Mouse (Mus musculus) bone marrow, adult 2 months (tissue): Measurements from ENCODE around the gene Uba5. TPM values are rescaled to one million over a fixed set of nuclear protein-coding genes. Genes with fewer than 3 reads are reported as not detected.

Experiments
- H3K27ac ChIP-seq: fragments of 200-500 bp; 2 replicates; pipeline ENCODE4 v1.5.1; 2012; ENCODE audit warnings: low read depth, mild to moderate bottlenecking, control low read depth, inconsistent platforms, low read length; ENCODE audit not compliant: control insufficient read depth, poor library complexity, insufficient read depth
- H3K4me1 ChIP-seq: fragments of 200-500 bp; 2 replicates; pipeline ENCODE4 v1.6.1; 2011; ENCODE audit warnings: low read length; ENCODE audit not compliant: control insufficient read depth, insufficient read depth
- H3K4me3 ChIP-seq: fragments of 200-500 bp; replicated peaks from 2 replicates; pipeline ENCODE3; 2011; ENCODE audit warnings: mild to moderate bottlenecking, low read depth, low read length, control low read depth; ENCODE audit not compliant: control insufficient read depth
- CTCF ChIP-seq: fragments of 200-500 bp; IDR thresholded peaks from 2 replicates; pipeline ENCODE4 v1.5.1; 2011; ENCODE audit warnings: low read length, control low read depth; ENCODE audit not compliant: control insufficient read depth, insufficient read depth
- POLR2A ChIP-seq: fragments of 200-500 bp; IDR thresholded peaks from 2 replicates; pipeline ENCODE4 v1.6.1; 2011; ENCODE audit warnings: low read depth, mild to moderate bottlenecking, control low read depth, low read length, borderline replicate concordance; ENCODE audit not compliant: control insufficient read depth
- WGBS: fragments of 180-500 bp; shearing (Covaris S2); methylation state at CpG from one replicate; pipeline ENCODE4 v1.1.7; 2018; 5-methylcytosine and 5-hydroxymethylcytosine counted together
- polyA plus RNA-seq: library from polyadenylated mRNA; stranded (reverse); fragments of >200 nt; gene quantifications from 2 replicates; pipeline ENCODE4 v1.2.4, GENCODE M21; 2011; ENCODE audit warnings: low replicate concordance; ENCODE audit not compliant: missing spikeins, insufficient read depth, insufficient read length

Gene Uba5
- polyA plus RNA-seq, 1 experiment, result 25.3 TPM

DNA sequence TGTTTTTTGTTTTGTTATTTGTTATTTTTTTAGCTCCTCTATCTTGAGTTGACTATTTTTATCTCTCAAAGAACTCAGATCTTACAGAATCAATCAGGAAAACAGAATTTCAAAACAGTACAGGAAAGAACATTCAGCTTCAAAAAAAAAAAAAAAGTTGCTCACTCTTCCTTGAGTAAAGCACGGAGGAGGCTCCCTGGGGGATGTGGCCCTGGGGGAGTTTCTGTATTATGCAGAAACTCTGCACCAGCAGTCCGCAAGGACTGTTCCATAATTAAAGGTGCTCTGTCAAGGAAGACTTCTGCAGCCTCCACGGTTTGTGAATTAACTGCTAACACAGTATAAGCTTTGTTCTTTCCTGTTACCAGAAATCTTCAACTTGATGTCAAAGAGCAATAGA is 38.5 kb upstream of the Uba5 start:
- no peak overlapping the region for H3K27ac ChIP-seq
- no peak for TF ChIP-seq CTCF
- TF ChIP-seq POLR2A, result no peak
- no peaks in the 10 kb centered on the region for H3K4me1 ChIP-seq
- 50% methylated on average over 3 of the region's 3 CpGs for WGBS
- H3K4me3 ChIP-seq, result no peak overlapping the region

DNA sequence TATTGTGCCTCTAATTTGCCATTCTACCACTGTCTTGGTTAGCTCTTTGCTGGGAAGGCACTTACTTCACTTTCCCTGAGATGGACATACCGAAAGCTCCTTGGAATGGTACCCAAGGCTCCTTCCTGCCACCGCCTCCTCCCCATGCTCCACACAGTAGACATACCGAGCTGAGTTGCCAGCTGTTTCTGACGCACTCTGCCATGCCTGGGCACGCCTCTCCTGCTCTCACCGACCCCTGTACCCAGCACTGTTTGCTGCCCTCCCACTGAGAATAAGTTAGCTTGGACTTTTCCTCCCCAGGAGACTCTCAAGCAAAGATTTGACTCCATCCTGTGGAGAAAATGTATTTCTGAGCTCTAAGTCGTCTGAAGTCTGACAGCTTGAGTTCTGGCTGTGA is 37.9 kb upstream of the Uba5 start:
- Histone ChIP-seq H3K4me1 (no peaks in the 10 kb centered on the region), H3K27ac (no peak overlapping the region), H3K4me3 (no peak overlapping the region)
- TF ChIP-seq POLR2A (no peak), CTCF (no peak)
- 72% methylated on average over 7 of the region's 7 CpGs for WGBS

DNA sequence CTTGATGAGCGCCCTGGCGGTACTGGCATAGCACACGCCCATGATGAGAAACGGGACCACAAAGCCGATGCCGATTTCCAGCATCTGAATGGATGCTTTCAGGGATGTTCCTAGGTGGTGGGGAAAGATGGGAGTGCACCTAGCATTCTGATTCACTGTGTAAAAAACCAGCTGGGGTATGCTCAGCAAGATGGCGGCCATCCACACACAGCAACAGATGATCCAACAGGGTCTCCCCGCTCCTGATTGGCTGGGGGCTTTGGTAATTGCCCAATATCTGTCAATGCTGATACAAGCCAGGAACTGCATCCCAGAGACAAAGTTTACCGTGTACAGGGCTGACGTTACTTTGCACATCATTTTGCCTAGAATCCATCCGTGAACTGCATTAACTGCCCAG is 36.1 kb upstream of the Uba5 start:
- WGBS, result 92% methylated on average over 11 of the region's 11 CpGs
- Histone ChIP-seq H3K4me1 (no peaks in the 10 kb centered on the region), H3K27ac (no peak overlapping the region), H3K4me3 (no peak overlapping the region)
- TF ChIP-seq CTCF, result no peak
- TF ChIP-seq POLR2A, result no peak

DNA sequence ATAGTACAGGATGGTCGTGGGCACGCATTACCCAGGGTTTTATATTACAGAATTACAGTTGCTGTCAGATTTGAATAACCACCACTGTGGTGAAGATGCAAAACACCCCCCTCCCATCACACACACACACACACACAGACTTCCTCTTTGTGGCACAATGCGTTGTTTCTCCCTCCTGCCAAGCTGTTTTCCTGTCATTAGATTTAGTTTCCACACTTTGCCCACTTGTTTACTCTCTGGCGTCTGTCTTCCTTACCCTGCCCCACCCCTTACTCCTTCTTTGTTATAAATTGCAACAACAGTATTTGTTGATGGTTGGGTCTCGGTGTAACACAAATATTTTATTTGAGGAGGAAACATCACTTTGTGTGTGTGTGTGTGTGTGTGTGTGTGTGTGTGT is 35.3 kb upstream of the Uba5 start:
- TF ChIP-seq POLR2A (no peak), CTCF (no peak)
- 12% methylated on average over 5 of the region's 5 CpGs for WGBS
- Histone ChIP-seq H3K27ac (no peak overlapping the region), H3K4me1 (no peaks in the 10 kb centered on the region), H3K4me3 (no peak overlapping the region)

DNA sequence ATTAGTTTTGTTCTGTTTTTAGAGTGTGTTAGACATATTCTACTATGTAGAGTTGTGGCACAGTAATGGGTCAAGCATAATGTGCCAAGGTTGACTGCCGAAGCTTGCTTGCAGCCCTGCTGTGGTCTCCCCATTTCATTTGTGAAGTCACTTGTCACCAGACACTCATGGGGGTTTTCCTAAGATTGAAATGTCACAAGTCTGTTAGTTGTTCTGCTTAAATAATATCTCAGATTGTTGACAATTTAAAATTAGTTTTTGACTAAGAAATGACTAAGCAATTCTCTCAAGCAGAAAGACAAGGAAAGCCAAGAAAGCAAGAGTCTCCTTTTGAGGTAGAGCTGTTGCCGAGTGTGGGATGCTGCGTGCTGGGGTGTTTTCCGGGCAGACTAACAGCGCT is 30.0 kb upstream of the Uba5 start:
- TF ChIP-seq CTCF (no peak), POLR2A (no peak)
- 94% methylated on average over 5 of the region's 5 CpGs for WGBS

GRCm38 (mm10) chr9:104088555-104088954 is 25.6 kb upstream of the Uba5 start:
- no peaks in the 10 kb centered on the region for H3K4me1 ChIP-seq
- H3K27ac ChIP-seq, result no peak overlapping the region
- H3K4me3 ChIP-seq, result no peak overlapping the region
- 62% methylated on average over 8 of the region's 8 CpGs for WGBS
- TF ChIP-seq CTCF (no peak), POLR2A (no peak)

More for the DNA sequence above, 30.0 kb upstream of the Uba5 start:
- H3K4me3 ChIP-seq, result no peak overlapping the region
- no peaks in the 10 kb centered on the region for H3K4me1 ChIP-seq
- H3K27ac ChIP-seq, result no peak overlapping the region

GRCm38 (mm10) chr9:104085730-104086429 is 22.9 kb upstream of the Uba5 start:
- WGBS, result 77% methylated on average over 4 of the region's 4 CpGs
- H3K27ac ChIP-seq, result no peak overlapping the region
- H3K4me1 ChIP-seq, result no peaks in the 10 kb centered on the region
- TF ChIP-seq CTCF (no peak), POLR2A (no peak)
- H3K4me3 ChIP-seq, result no peak overlapping the region

- no peak overlapping the region for H3K27ac ChIP-seq
- H3K4me3 ChIP-seq, result no peak overlapping the region
- WGBS, result 73% methylated on average over 3 of the region's 3 CpGs
- H3K4me1 ChIP-seq, result no peaks in the 10 kb centered on the region; the same call in none of the 2 replicates
- TF ChIP-seq POLR2A (no peak), CTCF (no peak)
These were observed 17.1 kb upstream of the Uba5 start for GRCm38 (mm10) chr9:104080038-104080437.

GRCm38 (mm10) chr9:104079379-104079778 is 16.4 kb upstream of the Uba5 start:
- Histone ChIP-seq H3K4me1 (no peaks in the 10 kb centered on the region; the same call in none of the 2 replicates), H3K4me3 (no peak overlapping the region), H3K27ac (no peak overlapping the region)
- TF ChIP-seq CTCF (peak; percentile 69), POLR2A (no peak)
- WGBS, result 24% methylated on average over 5 of the region's 5 CpGs
